Mouse (Mus musculus) liver, embryonic 14.5 days (tissue): ENCODE data around the gene Ube2h. TPM values are rescaled to one million over a fixed set of nuclear protein-coding genes. Genes with fewer than 3 reads are reported as not detected.

Source experiments
- ATAC-seq: fragments of 200-750 bp; cut with Nextera tagmentation; 2 replicates; pipeline ENCODE4 v1.8.0; 2017; ENCODE audit warnings: moderate number of reproducible peaks, mild to moderate bottlenecking, moderate library complexity; ENCODE audit not compliant: insufficient read depth
- DNase-seq, 3 experiments: peaks; one replicate each; pipeline ENCODE4 v3.0.0-alpha.2; 2012 to 2013; ENCODE audit warnings: low read depth in 3 of 3, low spot score in 3 of 3
- H3K27ac ChIP-seq: fragments of 300-500 bp; sonication (generic); 2 replicates; pipeline ENCODE4 v1.5.1; 2014; ENCODE audit warnings: moderate library complexity, mild to moderate bottlenecking, control low read depth, inconsistent platforms
- H3K27me3 ChIP-seq: fragments of 300-500 bp; sonication (generic); 2 replicates; pipeline ENCODE4 v1.6.1; 2014; ENCODE audit warnings: mild to moderate bottlenecking, low read length, moderate library complexity; ENCODE audit not compliant: control insufficient read depth, insufficient read depth
- H3K36me3 ChIP-seq: fragments of 300-500 bp; sonication (generic); replicated peaks from 2 replicates; pipeline ENCODE4 v1.6.1; 2014; ENCODE audit warnings: low read depth; ENCODE audit not compliant: control insufficient read depth, insufficient read depth
- H3K4me1 ChIP-seq, 2 experiments: fragments of 200-500 bp in 1 of 2; fragments of 300-500 bp in 1 of 2; sonication (generic) in 1 of 2; replicated peaks; 2 replicates each; pipeline ENCODE4 v1.6.1; 2012 to 2014; ENCODE audit warnings: antibody characterized with exemption in 1 of 2, inconsistent platforms in 1 of 2, low read length in 1 of 2; ENCODE audit not compliant: control insufficient read depth in 2 of 2, insufficient read depth in 2 of 2
- H3K4me2 ChIP-seq: fragments of 300-500 bp; sonication (generic); 2 replicates; pipeline ENCODE4 v1.6.1; 2014; ENCODE audit warnings: low read depth, mild to moderate bottlenecking, control low read depth, moderate library complexity
- H3K4me3 ChIP-seq, 2 experiments: fragments of 200-500 bp in 1 of 2; fragments of 300-500 bp in 1 of 2; sonication (generic) in 1 of 2; 2 replicates each; pipeline ENCODE4 v1.5.1; 2012 to 2014; ENCODE audit warnings: low read depth in 2 of 2, low read length in 2 of 2, mild to moderate bottlenecking in 2 of 2, control low read depth in 1 of 2, inconsistent platforms in 1 of 2, moderate library complexity in 1 of 2; ENCODE audit not compliant: insufficient read depth in 1 of 2
- H3K9ac ChIP-seq: fragments of 300-500 bp; sonication (generic); replicated peaks from 2 replicates; pipeline ENCODE4 v1.6.1; 2014; ENCODE audit warnings: mild to moderate bottlenecking, control low read depth, moderate library complexity
- H3K9me3 ChIP-seq: fragments of 300-500 bp; sonication (generic); 2 replicates; pipeline ENCODE4 v1.6.1; 2016; ENCODE audit warnings: low read length, mixed read lengths; ENCODE audit not compliant: control insufficient read depth
- CTCF ChIP-seq: IDR thresholded peaks from 2 replicates; pipeline ENCODE4 v1.5.1; 2016; ENCODE audit warnings: antibody characterized with exemption, low read depth, control low read depth
- EP300 ChIP-seq: IDR thresholded peaks from 2 replicates; pipeline ENCODE4 v1.6.1; 2016; ENCODE audit warnings: antibody characterized with exemption, low read depth
- WGBS: fragments of 180-500 bp; shearing (Covaris S2); extraction: QIAGEN DNeasy Blood & Tissue Kit; methylation state at CpG from one replicate; pipeline ENCODE4 v1.1.7; 2014; ENCODE audit not compliant: insufficient replicate concordance; 5-methylcytosine and 5-hydroxymethylcytosine counted together
- microRNA counts: library from miRNA; unstranded; fragments of <30 nt; microRNA quantifications from one replicate; lab custom pipeline; 2016
- microRNA-seq: library from miRNA; unstranded; fragments of <30 nt; microRNA quantifications from one replicate; pipeline ENCODE4, GENCODE M21; 2016
- polyA plus RNA-seq, 2 experiments: library from polyadenylated mRNA; depleted of rRNA in 1 of 2; stranded (reverse) in 1 of 2; unstranded in 1 of 2; fragments of >200 nt; fragmentation: Nextera tagmentation in 1 of 2; extraction: Ambion mirVana in 1 of 2; gene quantifications; 2 replicates each; pipeline versions ENCODE4 v1.2.1 to v1.2.3; 2012 to 2014

Gene Ube2h
- polyA plus RNA-seq, 2 experiments: 18.7 to 27.4 TPM

DNA sequence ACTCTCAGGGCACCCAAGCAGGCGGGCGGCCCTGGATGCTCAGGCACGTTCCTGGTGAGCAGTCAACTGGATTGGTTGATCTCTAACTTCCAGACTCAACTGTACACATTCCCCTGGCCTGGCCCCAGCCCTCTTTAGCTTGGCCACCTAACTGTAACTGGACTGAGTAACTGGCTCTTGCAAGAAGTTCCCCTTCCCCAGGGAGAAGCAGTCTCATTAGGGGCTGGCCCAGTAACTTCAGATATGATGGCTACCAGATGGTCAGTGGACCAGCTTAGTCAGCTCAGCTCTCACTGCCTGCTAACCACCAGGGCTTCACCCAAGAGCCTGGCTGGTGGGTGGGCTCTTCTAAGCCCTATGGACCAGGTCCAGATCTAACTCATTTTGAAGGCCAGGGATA, 136.1 kb downstream of the Ube2h start:
- H3K9ac ChIP-seq: no peak overlapping the region
- no peaks in the 10 kb centered on the region for H3K36me3 ChIP-seq
- H3K9me3 ChIP-seq: no peaks in the 10 kb centered on the region
- no peak for TF ChIP-seq CTCF
- TF ChIP-seq EP300: no peak
- H3K27ac ChIP-seq: no peak overlapping the region
- H3K4me2 ChIP-seq: no peak overlapping the region
- H3K4me3 ChIP-seq: no peak overlapping the region
- DNase-seq (no peak), ATAC-seq (no peak)
- H3K27me3 ChIP-seq: peaks cover 61% of the 10 kb centered on the region
- H3K4me1 ChIP-seq: no peaks in the 10 kb centered on the region
- 86% methylated on average over 3 of the region's 3 CpGs for WGBS

DNA sequence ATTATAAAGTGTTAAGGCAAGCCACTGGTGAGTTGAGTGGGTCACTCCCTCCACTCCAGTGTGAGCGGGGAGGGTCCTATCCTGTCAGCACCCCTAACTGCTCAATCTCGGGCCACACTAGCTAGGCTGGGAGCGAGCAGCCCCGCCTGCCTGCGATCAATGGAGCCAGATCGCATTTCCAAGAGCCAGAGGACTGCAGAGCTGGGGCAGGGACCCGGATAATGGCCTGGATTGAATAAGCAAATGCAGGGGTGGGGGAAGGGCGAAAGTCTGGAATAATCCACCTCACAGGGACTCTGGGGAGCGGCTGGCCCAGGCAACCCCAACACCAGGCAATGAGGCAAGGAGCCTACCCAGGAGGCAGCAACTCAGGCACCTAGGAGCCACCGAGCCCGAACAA, 137.1 kb downstream of the Ube2h start:
- H3K4me3 ChIP-seq: no peak overlapping the region
- WGBS: 42% methylated on average over 11 of the region's 11 CpGs
- no peak for ATAC-seq
- H3K27ac ChIP-seq: no peak overlapping the region
- no peak for DNase-seq
- no peak overlapping the region for H3K9ac ChIP-seq
- H3K4me1 ChIP-seq: no peaks in the 10 kb centered on the region
- TF ChIP-seq EP300 (no peak), CTCF (no peak)
- H3K27me3 ChIP-seq: peaks cover 50% of the 10 kb centered on the region
- no peak overlapping the region for H3K4me2 ChIP-seq
- no peaks in the 10 kb centered on the region for H3K36me3 ChIP-seq
- no peaks in the 10 kb centered on the region for H3K9me3 ChIP-seq

DNA sequence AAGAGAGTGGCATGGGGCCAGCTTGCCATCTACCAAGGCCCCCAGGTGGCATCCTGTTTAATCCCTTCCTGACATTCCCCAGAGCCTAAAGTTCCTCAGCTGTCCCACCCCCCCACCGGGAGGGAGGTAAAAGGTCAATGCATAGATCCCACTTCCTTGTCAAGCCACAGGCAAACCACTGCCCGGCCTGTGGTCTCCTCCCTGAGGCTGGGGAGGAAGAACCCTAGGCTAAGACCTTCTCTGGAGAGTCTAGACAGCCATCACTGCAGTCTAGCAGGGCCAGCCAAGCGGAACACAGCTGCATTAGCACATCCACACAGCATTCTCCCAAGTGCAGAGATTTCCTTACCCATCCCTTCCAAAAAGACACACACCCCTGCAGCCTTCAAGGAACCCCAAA, 138.0 kb downstream of the Ube2h start:
- TF ChIP-seq EP300: no peak
- no peak for TF ChIP-seq CTCF

DNA sequence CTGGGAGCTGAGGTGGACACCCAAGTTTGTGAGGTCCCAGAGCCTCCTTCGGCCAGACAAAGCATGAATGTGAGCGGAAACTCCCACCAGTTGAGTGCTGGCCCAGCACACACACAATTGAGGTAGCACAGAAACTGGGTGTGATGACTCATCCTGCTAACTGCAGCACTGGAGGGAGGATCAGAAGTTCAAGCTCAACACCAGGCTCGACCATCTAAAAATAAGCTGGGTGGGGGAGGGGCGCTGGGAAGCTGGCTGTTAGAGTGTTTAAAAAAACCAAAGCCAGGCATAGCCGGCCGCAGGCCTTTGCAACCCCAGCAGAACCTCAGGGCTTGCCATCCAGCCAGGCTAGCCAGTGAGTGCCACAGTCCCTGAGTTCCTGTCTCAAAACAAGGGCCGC, 142.2 kb downstream of the Ube2h start:
- 29% methylated on average over 7 of the region's 7 CpGs for WGBS
- DNase-seq: no peak
- peaks cover under 1% of the 10 kb centered on the region for H3K27me3 ChIP-seq

More for the DNA sequence above, 138.0 kb downstream of the Ube2h start:
- Histone ChIP-seq H3K4me3 (no peak overlapping the region), H3K27me3 (peaks cover 42% of the 10 kb centered on the region), H3K27ac (no peak overlapping the region), H3K36me3 (no peaks in the 10 kb centered on the region), H3K4me1 (no peaks in the 10 kb centered on the region), H3K9ac (no peak overlapping the region), H3K4me2 (no peak overlapping the region), H3K9me3 (no peaks in the 10 kb centered on the region)
- ATAC-seq (no peak), DNase-seq (no peak)
- 12% methylated on average over 3 of the region's 3 CpGs for WGBS

DNA sequence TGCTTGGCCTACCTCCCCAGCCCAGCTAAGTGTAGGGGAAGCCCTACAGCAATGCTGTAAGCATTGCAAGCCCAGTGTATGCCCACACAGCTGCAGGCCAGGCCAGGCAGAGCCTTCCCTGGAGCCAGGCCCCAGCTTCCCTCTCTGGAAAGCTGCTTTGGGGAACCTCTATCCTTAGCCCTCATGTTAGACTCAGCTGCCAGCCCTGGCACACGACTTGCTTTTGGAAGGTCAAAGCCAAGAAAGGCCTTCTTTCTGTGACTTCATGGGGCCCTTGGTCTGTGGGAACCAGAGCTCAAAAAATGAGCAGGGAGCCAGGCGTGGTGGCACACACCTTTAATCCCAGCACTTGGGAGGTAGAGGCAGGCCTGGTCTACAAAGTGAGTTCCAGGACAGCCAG, 142.7 kb downstream of the Ube2h start:
- no peak for DNase-seq
- 63% methylated on average over 2 of the region's 2 CpGs for WGBS
- H3K4me1 ChIP-seq: no peaks in the 10 kb centered on the region
- no peak overlapping the region for H3K4me3 ChIP-seq
- no peak overlapping the region for H3K27ac ChIP-seq
- no peak overlapping the region for H3K4me2 ChIP-seq
- no peaks in the 10 kb centered on the region for H3K36me3 ChIP-seq
- H3K27me3 ChIP-seq: no peaks in the 10 kb centered on the region; the same call in none of the 2 replicates
- no peak for ATAC-seq
- H3K9ac ChIP-seq: no peak overlapping the region
- TF ChIP-seq EP300 (no peak), CTCF (no peak)
- no peaks in the 10 kb centered on the region for H3K9me3 ChIP-seq

More for the DNA sequence above, 142.2 kb downstream of the Ube2h start:
- Histone ChIP-seq H3K36me3 (no peaks in the 10 kb centered on the region), H3K4me2 (no peak overlapping the region), H3K4me1 (no peaks in the 10 kb centered on the region), H3K9me3 (no peaks in the 10 kb centered on the region), H3K4me3 (no peak overlapping the region), H3K27ac (no peak overlapping the region), H3K9ac (no peak overlapping the region)
- no peak for ATAC-seq
- no peak for TF ChIP-seq CTCF
- TF ChIP-seq EP300: no peak

MicroRNA genes within 50 kb of the gene (microRNA counts, 519-probe panel; counts per million panel counts)
- microRNA mmu-miR-182 (lab: Ali Mortazavi, UCI) (69.9 counts per million), microRNA mmu-miR-183 (lab: Ali Mortazavi, UCI) (69.9 counts per million), microRNA mmu-miR-96 (lab: Ali Mortazavi, UCI) (69.9 counts per million)

Small RNAs within 50 kb of the gene (microRNA-seq; reads per million reads assigned to microRNA genes)
- 322 reads per million, percentile 61 among the genes with 10 or more reads in this experiment for gene Mir182
- 200 reads per million, percentile 56 among the genes with 10 or more reads in this experiment for gene Mir183
- 118 reads per million, percentile 49 among the genes with 10 or more reads in this experiment for gene Mir96

Other genes starting within 250 kb of the Ube2h start
- gene Zc3hc1, start 86.5 kb upstream of the Ube2h start, polyA plus RNA-seq (2012; rRNA removed): 11.9 and 13.7 TPM in 2 replicates
- 23.4 and 24.1 TPM in 2 replicates for gene Zc3hc1, start 86.5 kb upstream of the Ube2h start, polyA plus RNA-seq (2014; fragmentation: Nextera tagmentation; extraction: Ambion mirVana)
- 8.0 and 12.8 TPM in 2 replicates for gene Klhdc10, start 97.3 kb upstream of the Ube2h start, polyA plus RNA-seq (2012; rRNA removed)
- 8.9 and 9.4 TPM in 2 replicates for gene Klhdc10, start 97.3 kb upstream of the Ube2h start, polyA plus RNA-seq (2014; fragmentation: Nextera tagmentation; extraction: Ambion mirVana)
- 15.9 and 17.6 TPM in 2 replicates for gene Tmem209, start 205.2 kb upstream of the Ube2h start, polyA plus RNA-seq (2012; rRNA removed)
- 19.6 and 20.0 TPM in 2 replicates for gene Tmem209, start 205.2 kb upstream of the Ube2h start, polyA plus RNA-seq (2014; fragmentation: Nextera tagmentation; extraction: Ambion mirVana)
- gene Ssmem1, start 205.3 kb upstream of the Ube2h start, polyA plus RNA-seq (2012; rRNA removed): 0.10 TPM in 1 of 2 replicates, not detected in the other
- 0.14 TPM in 1 of 2 replicates, not detected in the other for gene Ssmem1, start 205.3 kb upstream of the Ube2h start, polyA plus RNA-seq (2014; fragmentation: Nextera tagmentation; extraction: Ambion mirVana)
- 0.60 and 0.63 TPM in 2 replicates for gene Cpa2, start 237.0 kb upstream of the Ube2h start, polyA plus RNA-seq (2012; rRNA removed)
- 0.56 and 2.1 TPM in 2 replicates for gene Cpa2, start 237.0 kb upstream of the Ube2h start, polyA plus RNA-seq (2014; fragmentation: Nextera tagmentation; extraction: Ambion mirVana)